Mouse (Mus musculus) C2C12 (cell line): Measurements from ENCODE around the gene Scgb1a1. TPM values are rescaled to one million over a fixed set of nuclear protein-coding genes. Genes with fewer than 3 reads are reported as not detected.
A peak's percentile ranks its signal among the peaks of the same experiment; 100 is the strongest.
"Not testable (repeated sequence)": the region's sequence is repeated elsewhere in the genome, so short reads cannot be mapped to it uniquely, and the experiment has no call there.

Source experiments
- H3K27me3 ChIP-seq: one replicate; pipeline ENCODE4 v1.6.1; 2011; ENCODE audit not compliant: control insufficient read depth, insufficient read depth, insufficient read length
- H3K36me3 ChIP-seq: one replicate; pipeline ENCODE4 v1.6.1; 2011; ENCODE audit not compliant: control insufficient read depth, insufficient read depth
- H3K4me3 ChIP-seq: one replicate; pipeline ENCODE4 v1.5.1; 2011; ENCODE audit warnings: mild to moderate bottlenecking, control low read depth; ENCODE audit not compliant: poor library complexity, insufficient read depth, severe bottlenecking
- H3K79me2 ChIP-seq: one replicate; pipeline ENCODE4 v1.6.1; 2011; ENCODE audit not compliant: control insufficient read depth, insufficient read depth
- H3K79me3 ChIP-seq: one replicate; pipeline ENCODE4 v1.6.1; 2011; ENCODE audit warnings: low read depth, control low read depth
- H3ac ChIP-seq: one replicate; pipeline ENCODE3; 2011; ENCODE audit warnings: low read depth; ENCODE audit not compliant: control insufficient read depth, insufficient read length
- CEBPB ChIP-seq: IDR thresholded peaks from one replicate; pipeline ENCODE4 v1.6.1; 2011; ENCODE audit warnings: low read depth, mild to moderate bottlenecking, control low read depth, moderate library complexity
- CTCF ChIP-seq: IDR thresholded peaks from one replicate; pipeline ENCODE4 v1.5.1; 2011; ENCODE audit not compliant: control insufficient read depth, insufficient read depth, insufficient read length
- FOSL1 ChIP-seq: IDR thresholded peaks from one replicate; pipeline ENCODE4 v1.8.0; 2011; ENCODE audit warnings: mild to moderate bottlenecking, low read length; ENCODE audit not compliant: poor library complexity, insufficient read depth, severe bottlenecking
- MAX ChIP-seq: IDR thresholded peaks from one replicate; pipeline ENCODE4 v1.6.1; 2011; ENCODE audit warnings: mild to moderate bottlenecking, control low read depth
- MYOD1 ChIP-seq: IDR thresholded peaks from one replicate; pipeline ENCODE4 v1.6.1; 2011; ENCODE audit warnings: low read depth; ENCODE audit not compliant: control insufficient read depth, insufficient read length
- MYOG ChIP-seq: IDR thresholded peaks from one replicate; pipeline ENCODE4 v1.6.1; 2011; ENCODE audit not compliant: control insufficient read depth, insufficient read length; ENCODE audit errors: extremely low read depth
- USF1 ChIP-seq: IDR thresholded peaks from one replicate; pipeline ENCODE4 v1.6.1; 2011; ENCODE audit warnings: low read depth, mild to moderate bottlenecking, control low read depth, moderate library complexity
- polyA plus RNA-seq: library from polyadenylated mRNA; unstranded; fragments of >200 nt; fragmentation: generic; extraction: Trizol; gene quantifications from one replicate; pipeline ENCODE4 v1.2.1, GENCODE M21; 2012; ENCODE audit warnings: missing spikeins

Gene Scgb1a1
- polyA plus RNA-seq, 1 experiment, result not detected

GRCm38 (mm10) chr19:9058944-9059343 is 28.8 kb downstream of the Scgb1a1 start:
- H3K4me3 ChIP-seq, result no peak overlapping the region
- H3K79me2 ChIP-seq, result no peaks in the 10 kb centered on the region
- no peaks in the 10 kb centered on the region for H3K27me3 ChIP-seq
- TF ChIP-seq MAX (no peak), CTCF (no peak)
- H3K79me3 ChIP-seq, result no peaks in the 10 kb centered on the region
- no peak overlapping the region for H3ac ChIP-seq
- H3K36me3 ChIP-seq, result no peaks in the 10 kb centered on the region

DNA sequence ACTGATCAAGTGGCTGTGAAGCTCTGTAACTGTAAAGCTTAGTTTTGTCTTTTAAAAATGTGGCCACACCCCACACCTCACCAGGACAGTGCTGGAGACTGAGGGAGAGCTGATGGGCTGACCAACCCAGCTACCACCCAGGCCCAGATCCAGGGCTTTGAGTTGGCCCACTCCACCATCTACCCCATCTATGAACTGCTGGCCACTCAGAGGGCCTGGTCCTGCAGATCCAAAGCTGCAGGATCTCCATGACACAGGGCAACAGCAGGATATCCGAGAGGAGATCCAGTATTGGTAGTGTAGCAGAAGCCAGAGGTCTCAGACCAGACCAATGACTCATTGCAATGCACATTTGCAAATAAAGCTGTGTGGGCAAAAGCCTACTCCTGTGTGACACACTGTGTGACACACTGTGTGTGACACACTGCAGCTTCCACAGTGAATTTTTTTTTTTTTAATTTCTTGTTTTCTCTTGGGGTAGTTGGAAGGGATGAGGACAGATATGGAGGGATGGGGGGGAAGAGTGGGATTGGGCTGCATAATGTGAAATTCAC is 29.4 kb downstream of the Scgb1a1 start:
- no peak overlapping the region for H3ac ChIP-seq
- H3K27me3 ChIP-seq, result no peaks in the 10 kb centered on the region
- H3K79me3 ChIP-seq, result no peaks in the 10 kb centered on the region
- no peaks in the 10 kb centered on the region for H3K36me3 ChIP-seq
- TF ChIP-seq FOSL1 (peak; percentile 60), CTCF (no peak)
- H3K4me3 ChIP-seq, result no peak overlapping the region
- H3K79me2 ChIP-seq, result no peaks in the 10 kb centered on the region

- TF ChIP-seq CEBPB (peak; percentile 21), CTCF (no peak), MAX (no peak)
- no peaks in the 10 kb centered on the region for H3K27me3 ChIP-seq
- H3ac ChIP-seq, result no peak overlapping the region
- no peaks in the 10 kb centered on the region for H3K79me2 ChIP-seq
- no peaks in the 10 kb centered on the region for H3K79me3 ChIP-seq
- H3K4me3 ChIP-seq, result no peak overlapping the region
- H3K36me3 ChIP-seq, result no peaks in the 10 kb centered on the region
Observed at GRCm38 (mm10) chr19:9057679-9058078, 30.1 kb downstream of the Scgb1a1 start.

DNA sequence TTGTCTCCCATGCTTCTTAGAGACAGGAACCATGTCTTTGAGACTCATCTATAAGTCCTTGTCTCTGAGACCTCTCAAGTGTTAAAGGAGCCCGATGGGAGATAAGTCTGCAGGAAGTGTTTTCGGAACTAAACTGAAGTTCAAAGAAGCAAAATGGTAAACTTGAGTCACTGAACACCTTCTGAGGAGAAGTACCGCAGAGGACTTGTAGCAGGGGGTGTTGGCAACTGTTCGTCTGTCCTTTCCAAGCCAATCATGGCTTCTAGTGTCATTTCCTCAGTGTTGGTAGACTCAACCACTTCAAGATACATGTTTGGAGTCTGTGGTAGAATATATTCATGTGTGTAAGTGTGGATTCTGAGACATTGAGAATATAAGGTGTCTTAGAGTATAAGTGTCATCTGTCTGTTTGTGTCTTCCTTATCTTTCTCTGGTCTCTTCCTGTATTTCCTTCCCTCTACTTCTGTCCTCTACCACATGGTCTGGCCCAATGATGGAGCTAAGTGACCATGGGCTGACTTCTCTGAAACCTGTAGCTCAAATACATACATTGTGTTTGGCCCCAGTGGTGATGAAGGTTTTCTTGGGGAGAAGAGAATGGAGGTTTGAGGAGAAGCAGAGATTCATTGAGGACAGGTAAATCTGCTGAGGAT is 31.9 kb downstream of the Scgb1a1 start:
- Histone ChIP-seq H3K79me2 (no peaks in the 10 kb centered on the region), H3ac (no peak overlapping the region), H3K27me3 (no peaks in the 10 kb centered on the region), H3K79me3 (no peaks in the 10 kb centered on the region), H3K36me3 (no peaks in the 10 kb centered on the region), H3K4me3 (no peak overlapping the region)
- no peak for TF ChIP-seq MYOD1
- no peak for TF ChIP-seq MYOG
- TF ChIP-seq MAX, result no peak

GRCm38 (mm10) chr19:9055153-9055552 is 32.6 kb downstream of the Scgb1a1 start:
- H3K27me3 ChIP-seq, result no peaks in the 10 kb centered on the region
- H3ac ChIP-seq, result no peak overlapping the region
- no peak overlapping the region for H3K4me3 ChIP-seq
- H3K79me3 ChIP-seq, result no peaks in the 10 kb centered on the region
- H3K79me2 ChIP-seq, result no peaks in the 10 kb centered on the region
- no peaks in the 10 kb centered on the region for H3K36me3 ChIP-seq
- no peak for TF ChIP-seq USF1
- no peak for TF ChIP-seq MYOD1
- TF ChIP-seq MYOG, result no peak

- Histone ChIP-seq H3K79me3 (no peaks in the 10 kb centered on the region), H3K36me3 (no peaks in the 10 kb centered on the region), H3ac (no peak overlapping the region), H3K27me3 (no peaks in the 10 kb centered on the region), H3K79me2 (no peaks in the 10 kb centered on the region), H3K4me3 (no peak overlapping the region)
- TF ChIP-seq MAX, result peak; percentile 68
- no peak for TF ChIP-seq CTCF
- peak; percentile 79 for TF ChIP-seq FOSL1
- TF ChIP-seq CEBPB, result no peak
- no peak for TF ChIP-seq MYOD1
- TF ChIP-seq USF1, result no peak
- no peak for TF ChIP-seq MYOG
Observed at GRCm38 (mm10) chr19:9052803-9053431, 34.8 kb downstream of the Scgb1a1 start.

DNA sequence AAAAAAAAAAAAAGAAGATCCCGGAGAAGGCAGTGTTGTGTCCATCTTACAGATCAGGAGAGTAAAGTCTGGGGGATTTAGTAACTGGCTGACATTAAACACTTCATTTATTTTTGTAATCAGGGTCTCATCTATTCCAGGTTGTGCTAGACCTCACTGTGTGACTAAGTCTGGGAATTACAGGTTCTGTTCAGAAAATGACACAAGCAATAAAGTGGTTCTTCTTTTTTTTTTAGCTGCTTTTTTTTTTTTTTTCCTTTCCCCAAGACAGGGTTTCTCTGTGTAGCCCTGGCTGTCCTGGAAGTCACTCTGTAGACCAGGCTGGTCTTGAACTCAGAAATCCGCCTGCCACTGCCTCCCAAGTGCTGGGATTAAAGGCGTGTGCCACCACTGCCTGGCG is 35.8 kb downstream of the Scgb1a1 start:
- H3K36me3 ChIP-seq, H3K79me3 ChIP-seq: not testable (repeated sequence)

More for the DNA sequence above, 35.8 kb downstream of the Scgb1a1 start:
- H3ac ChIP-seq, H3K27me3 ChIP-seq, H3K4me3 ChIP-seq, H3K79me2 ChIP-seq: not testable (repeated sequence)
